Mouse (Mus musculus) adrenal gland, adult 8-10 months (tissue): ENCODE data around the gene Mark1. TPM values are rescaled to one million over a fixed set of nuclear protein-coding genes. Genes with fewer than 3 reads are reported as not detected.
A peak's percentile ranks its signal among the peaks of the same experiment; 100 is the strongest.

Experiments
- DNase-seq: peaks from one replicate; pipeline ENCODE4 v3.0.0; 2022
- total RNA-seq, 4 experiments: library from RNA; stranded (reverse); gene quantifications; 2 replicates each; pipeline ENCODE4 v1.2.4; 2022

Mark1 gene
- 10 to 100 TPM in 1 of 4 experiments, 1 to 10 TPM in 3; 5.2 to 10.7 (median 8.5) TPM for total RNA-seq

GRCm38 (mm10) chr1:184999071-184999750, at the start of gene Mark1:
TSS of gene Mark1 (minus strand) at chr1:184999570.
- no peak for DNase-seq

- DNase-seq, result no peak
These were observed 48.3 kb upstream of the Mark1 start for GRCm38 (mm10) chr1:185047516-185048247.

GRCm38 (mm10) chr1:185046513-185046912, 47.1 kb upstream of the Mark1 start:
- peak; percentile 20 for DNase-seq

- DNase-seq, result no peak
These were observed 38.9 kb upstream of the Mark1 start for GRCm38 (mm10) chr1:185038183-185038686.

- DNase-seq, result no peak
These were observed 31.2 kb upstream of the Mark1 start for GRCm38 (mm10) chr1:185030565-185030964.

- DNase-seq, result no peak
These were observed 21.2 kb upstream of the Mark1 start for GRCm38 (mm10) chr1:185020429-185021168.

- DNase-seq, result no peak
These were observed 13.2 kb upstream of the Mark1 start for GRCm38 (mm10) chr1:185012566-185012965.

GRCm38 (mm10) chr1:185007066-185007465, 7.7 kb upstream of the Mark1 start:
- no peak for DNase-seq

GRCm38 (mm10) chr1:184999780-185000599, 620 bp upstream of the Mark1 start:
- no peak for DNase-seq

GRCm38 (mm10) chr1:184998631-184999030, 739 bp downstream of the Mark1 start:
- DNase-seq, result no peak

GRCm38 (mm10) chr1:184998161-184998560, 1.2 kb downstream of the Mark1 start:
- DNase-seq, result no peak

- no peak for DNase-seq
These were observed 1.9 kb downstream of the Mark1 start for GRCm38 (mm10) chr1:184997466-184997865.

GRCm38 (mm10) chr1:184995335-184995734, 4.0 kb downstream of the Mark1 start:
- no peak for DNase-seq

GRCm38 (mm10) chr1:184991191-184991590, 8.2 kb downstream of the Mark1 start:
- no peak for DNase-seq

- DNase-seq, result no peak
These were observed 12.6 kb downstream of the Mark1 start for GRCm38 (mm10) chr1:184986748-184987147.

GRCm38 (mm10) chr1:184984723-184985122, 14.6 kb downstream of the Mark1 start:
- no peak for DNase-seq

GRCm38 (mm10) chr1:184983751-184984150, 15.6 kb downstream of the Mark1 start:
- no peak for DNase-seq

- DNase-seq, result no peak
These were observed 27.1 kb downstream of the Mark1 start for GRCm38 (mm10) chr1:184972214-184972776.

- no peak for DNase-seq
These were observed 30.0 kb downstream of the Mark1 start for GRCm38 (mm10) chr1:184969374-184969773.

GRCm38 (mm10) chr1:184965682-184966360, 33.5 kb downstream of the Mark1 start:
- DNase-seq, result peak; percentile 39

- no peak for DNase-seq
These were observed 36.2 kb downstream of the Mark1 start for GRCm38 (mm10) chr1:184963121-184963693.
